Mouse (Mus musculus) lung, embryonic 16.5 days (tissue): Measurements from ENCODE around the gene Mzf1. TPM values are rescaled to one million over a fixed set of nuclear protein-coding genes. Genes with fewer than 3 reads are reported as not detected.

Source experiments
- ATAC-seq: fragments of 200-750 bp; cut with Nextera tagmentation; 2 replicates; pipeline ENCODE4 v1.8.0; 2017; ENCODE audit warnings: low read depth, mild to moderate bottlenecking, moderate library complexity
- H3K27ac ChIP-seq: fragments of 300-500 bp; sonication (generic); 2 replicates; pipeline ENCODE4 v1.5.1; 2014; ENCODE audit warnings: mild to moderate bottlenecking, control low read depth, low read length
- H3K27me3 ChIP-seq: fragments of 300-500 bp; sonication (generic); 2 replicates; pipeline ENCODE4 v1.6.1; 2014; ENCODE audit warnings: low read depth, low read length, mixed read lengths; ENCODE audit not compliant: control insufficient read depth, insufficient read depth
- H3K36me3 ChIP-seq: fragments of 300-500 bp; sonication (generic); 2 replicates; pipeline ENCODE4 v1.6.1; 2014; ENCODE audit warnings: low read length; ENCODE audit not compliant: control insufficient read depth, insufficient read depth
- H3K4me1 ChIP-seq: fragments of 300-500 bp; sonication (generic); replicated peaks from 2 replicates; pipeline ENCODE4 v1.6.1; 2014; ENCODE audit warnings: low read length, mixed read lengths; ENCODE audit not compliant: control insufficient read depth, insufficient read depth
- H3K4me2 ChIP-seq: fragments of 300-500 bp; sonication (generic); 2 replicates; pipeline ENCODE4 v1.6.1; 2014; ENCODE audit warnings: low read depth, low read length, control low read depth
- H3K4me3 ChIP-seq: fragments of 300-500 bp; sonication (generic); 2 replicates; pipeline ENCODE4 v1.5.1; 2014; ENCODE audit warnings: mild to moderate bottlenecking, low read length, control low read depth
- H3K9ac ChIP-seq: fragments of 300-500 bp; sonication (generic); 2 replicates; pipeline ENCODE4 v1.6.1; 2014; ENCODE audit warnings: low read length, control low read depth
- H3K9me3 ChIP-seq: fragments of 300-500 bp; sonication (generic); 2 replicates; pipeline ENCODE4 v1.6.1; 2016; ENCODE audit warnings: low read length; ENCODE audit not compliant: control insufficient read depth
- WGBS: fragments of 180-500 bp; shearing (Covaris S2); extraction: QIAGEN DNeasy Blood & Tissue Kit; methylation state at CpG from one replicate; pipeline ENCODE4 v1.1.7; 2014; 5-methylcytosine and 5-hydroxymethylcytosine counted together
- polyA plus RNA-seq: library from polyadenylated mRNA; unstranded; fragments of >200 nt; fragmentation: Nextera tagmentation; extraction: Ambion mirVana; gene quantifications from 2 replicates; pipeline ENCODE4 v1.2.1, GENCODE M21; 2015

Mzf1 gene
- polyA plus RNA-seq, 1 experiment from 2014 or later = 4.2 TPM

DNA sequence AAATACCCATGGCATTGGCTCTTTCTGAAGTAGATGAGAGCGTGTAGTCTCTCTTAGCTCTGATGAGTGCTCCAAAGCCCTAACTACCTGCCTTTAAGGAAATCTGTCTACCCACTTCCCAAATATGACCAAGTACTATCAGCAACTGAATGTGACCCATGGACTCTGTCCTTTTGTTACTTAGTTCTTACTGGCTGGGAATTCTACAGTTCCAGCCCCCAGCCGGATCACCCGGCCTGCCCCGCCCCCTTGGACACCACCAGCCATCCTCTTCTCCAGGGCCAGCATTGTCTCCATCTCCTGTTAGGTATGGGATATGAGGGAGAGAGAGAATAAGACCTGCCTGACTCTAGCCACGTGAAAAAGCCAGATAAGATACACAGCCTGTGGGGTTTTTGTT is 56.5 kb downstream of the Mzf1 start, which contains the start of gene Slc27a5:
TSS of gene Slc27a5 (minus strand) at position 140 of the 400 bp plus-strand sequence.
- H3K36me3 ChIP-seq = no peaks in the 10 kb centered on the region
- H3K4me2 ChIP-seq = no peak within 1 kb of the TSS
- H3K9ac ChIP-seq = no peak within 1 kb of the TSS
- WGBS = 70% methylated on average over 5 of the region's 5 CpGs
- H3K27ac ChIP-seq = no peak within 1 kb of the TSS
- H3K9me3 ChIP-seq = no peaks in the 10 kb centered on the region
- H3K4me3 ChIP-seq = no peak within 1 kb of the TSS
- no peaks in the 10 kb centered on the region for H3K4me1 ChIP-seq
- ATAC-seq = no peak
- no peaks in the 10 kb centered on the region for H3K27me3 ChIP-seq

DNA sequence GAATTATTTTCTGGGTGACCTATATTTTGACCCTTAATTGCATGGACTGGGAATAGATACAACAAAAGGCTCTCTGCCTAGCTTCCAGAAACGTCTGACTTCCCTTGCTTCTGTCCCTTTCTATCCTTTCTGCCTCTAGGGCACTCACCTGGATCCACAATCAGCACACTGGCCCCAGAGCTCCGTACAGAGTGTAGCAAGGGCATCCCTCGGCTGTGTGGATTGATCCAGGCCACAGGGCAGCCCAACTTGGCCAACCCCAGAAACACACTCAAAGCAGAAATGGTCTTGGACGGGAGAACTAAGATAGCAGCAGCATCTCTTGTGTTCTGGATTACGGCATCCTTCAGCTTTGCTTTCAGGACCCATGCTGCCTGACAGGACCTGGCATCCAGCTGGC is 57.3 kb downstream of the Mzf1 start:
- Histone ChIP-seq H3K27me3 (no peaks in the 10 kb centered on the region), H3K27ac (no peak overlapping the region), H3K4me3 (no peak overlapping the region), H3K4me2 (no peak overlapping the region), H3K4me1 (no peaks in the 10 kb centered on the region), H3K36me3 (no peaks in the 10 kb centered on the region), H3K9ac (no peak overlapping the region), H3K9me3 (no peaks in the 10 kb centered on the region)
- no peak for ATAC-seq
- 66% methylated on average over 5 of the region's 5 CpGs for WGBS

DNA sequence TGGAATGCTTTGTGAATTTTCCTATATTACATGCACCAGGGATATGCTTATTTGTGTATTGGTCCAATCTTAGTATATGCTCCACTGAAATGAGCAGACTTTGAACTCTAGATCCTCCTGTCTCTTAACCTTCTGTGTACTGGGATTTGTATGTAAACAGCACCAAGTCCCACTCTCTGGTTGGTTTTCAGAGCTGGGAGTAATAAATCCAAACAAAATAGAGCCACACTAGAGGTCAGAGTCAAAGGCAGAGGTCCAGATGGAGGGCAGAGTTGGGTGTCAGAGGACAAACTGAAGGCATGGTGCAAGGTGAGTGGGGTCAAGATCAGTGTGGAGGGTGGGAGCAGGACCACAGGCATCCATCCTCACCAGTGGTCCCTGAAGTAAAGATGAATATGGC is 58.7 kb downstream of the Mzf1 start:
- Histone ChIP-seq H3K4me2 (no peak overlapping the region), H3K9me3 (no peaks in the 10 kb centered on the region), H3K27ac (no peak overlapping the region), H3K36me3 (no peaks in the 10 kb centered on the region), H3K4me1 (no peaks in the 10 kb centered on the region), H3K9ac (no peak overlapping the region), H3K27me3 (no peaks in the 10 kb centered on the region), H3K4me3 (no peak overlapping the region)
- ATAC-seq = no peak

DNA sequence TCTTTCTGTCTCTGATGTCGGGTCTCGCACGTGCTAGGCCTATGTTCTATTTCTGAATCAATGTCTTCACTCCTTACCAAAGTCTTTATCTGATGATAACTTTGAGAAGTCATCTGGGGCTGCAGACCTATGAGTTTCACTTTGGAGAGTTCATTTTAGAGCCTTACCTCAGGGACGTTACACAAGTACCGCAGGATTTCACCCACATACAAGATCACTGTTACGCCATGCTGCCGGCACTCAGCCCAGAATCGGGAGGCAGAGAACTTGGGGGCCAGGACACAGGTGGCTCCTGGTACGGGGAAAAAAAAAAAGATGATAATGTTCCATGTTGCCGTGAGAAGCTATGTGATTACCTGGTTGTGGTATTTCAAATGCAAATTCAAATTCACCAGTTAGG is 61.4 kb downstream of the Mzf1 start:
- Histone ChIP-seq H3K27ac (no peak overlapping the region), H3K4me2 (no peak overlapping the region), H3K27me3 (no peaks in the 10 kb centered on the region), H3K36me3 (no peaks in the 10 kb centered on the region), H3K9me3 (no peaks in the 10 kb centered on the region), H3K9ac (no peak overlapping the region), H3K4me1 (no peaks in the 10 kb centered on the region), H3K4me3 (no peak overlapping the region)
- no peak for ATAC-seq
- WGBS = 86% methylated on average over 10 of the region's 10 CpGs

Other genes with a start within 250 kb of the Mzf1 start
- gene Zfp329, start 235.9 kb downstream of the Mzf1 start, polyA plus RNA-seq = 13.6 and 14.5 TPM in 2 replicates
- 45.5 and 46.4 TPM in 2 replicates for gene Zfp110, start 220.0 kb downstream of the Mzf1 start, polyA plus RNA-seq
- gene Zfp128, start 173.6 kb downstream of the Mzf1 start, polyA plus RNA-seq = 4.1 and 4.7 TPM in 2 replicates
- gene Zscan22, start 156.9 kb downstream of the Mzf1 start, polyA plus RNA-seq = 16.7 and 17.1 TPM in 2 replicates
- 950 and 1,039 TPM in 2 replicates for gene Rps5, start 132.5 kb downstream of the Mzf1 start, polyA plus RNA-seq
- gene Rnf225, start 127.3 kb downstream of the Mzf1 start, polyA plus RNA-seq = 1.4 and 1.8 TPM in 2 replicates
- gene Zfp324, start 88.9 kb downstream of the Mzf1 start, polyA plus RNA-seq = 9.7 and 10.6 TPM in 2 replicates
- 10.4 and 12.0 TPM in 2 replicates for gene Zfp446, start 76.9 kb downstream of the Mzf1 start, polyA plus RNA-seq
- gene Slc27a5, start 56.6 kb downstream of the Mzf1 start, polyA plus RNA-seq = 0.57 TPM in 1 of 2 replicates, not detected in the other
- 190 and 195 TPM in 2 replicates for gene Trim28, start 55.6 kb downstream of the Mzf1 start, polyA plus RNA-seq
- 28.1 and 28.2 TPM in 2 replicates for gene Zbtb45, start 44.7 kb downstream of the Mzf1 start, polyA plus RNA-seq
- 157 and 173 TPM in 2 replicates for gene Chmp2a, start 20.0 kb downstream of the Mzf1 start, polyA plus RNA-seq
- gene Ube2m, start 16.5 kb downstream of the Mzf1 start, polyA plus RNA-seq = 25.8 and 31.6 TPM in 2 replicates
- gene Vmn1r85, start 40.4 kb upstream of the Mzf1 start, polyA plus RNA-seq = not detected in 2 replicates
- gene Vmn1r86, start 65.2 kb upstream of the Mzf1 start, polyA plus RNA-seq = not detected in 2 replicates
- not detected in 2 replicates for gene Vmn1r87, start 85.4 kb upstream of the Mzf1 start, polyA plus RNA-seq
- not detected in 2 replicates for gene Vmn1r88, start 104.8 kb upstream of the Mzf1 start, polyA plus RNA-seq
- gene Vmn1r89, start 158.3 kb upstream of the Mzf1 start, polyA plus RNA-seq = not detected in 2 replicates
- 101 and 105 TPM in 2 replicates for gene Lig1, start 222.5 kb upstream of the Mzf1 start, polyA plus RNA-seq
- 8.9 and 9.7 TPM in 2 replicates for gene Zswim9, start 224.0 kb upstream of the Mzf1 start, polyA plus RNA-seq